Mouse (Mus musculus) small intestine, adult 2 months (tissue): Measurements from ENCODE around the gene Rhcg. TPM values are rescaled to one million over a fixed set of nuclear protein-coding genes. Genes with fewer than 3 reads are reported as not detected.

Source experiments
- H3K27ac ChIP-seq: fragments of 200-500 bp; 2 replicates; pipeline ENCODE4 v1.5.1; 2012; ENCODE audit warnings: low read depth, low read length, control low read depth, inconsistent platforms; ENCODE audit not compliant: insufficient read depth
- H3K27me3 ChIP-seq: fragments of 200-500 bp; 2 replicates; pipeline ENCODE4 v1.6.1; 2012; ENCODE audit warnings: mild to moderate bottlenecking, moderate library complexity, low read length, inconsistent platforms; ENCODE audit not compliant: control insufficient read depth, insufficient read depth
- H3K36me3 ChIP-seq: fragments of 200-500 bp; 2 replicates; pipeline ENCODE4 v1.6.1; 2012; ENCODE audit warnings: mild to moderate bottlenecking, low read length, control low read depth, inconsistent platforms; ENCODE audit not compliant: control insufficient read depth, insufficient read depth
- H3K4me1 ChIP-seq: fragments of 200-500 bp; 2 replicates; pipeline ENCODE4 v1.6.1; 2012; ENCODE audit warnings: low read length, inconsistent platforms, mixed read lengths; ENCODE audit not compliant: control insufficient read depth, insufficient read depth, insufficient read length
- H3K4me3 ChIP-seq: fragments of 200-500 bp; 2 replicates; pipeline ENCODE4 v1.5.1; 2012; ENCODE audit warnings: low read depth, mild to moderate bottlenecking, control low read depth, inconsistent platforms, low read length, moderate library complexity
- CTCF ChIP-seq: fragments of 200-500 bp; IDR thresholded peaks from 2 replicates; pipeline ENCODE4 v1.5.1; 2012; ENCODE audit warnings: low read depth, mild to moderate bottlenecking, control low read depth, inconsistent platforms, low read length, moderate library complexity, mixed read lengths; ENCODE audit not compliant: insufficient replicate concordance, insufficient read length; ENCODE audit errors: extremely low read depth
- POLR2A ChIP-seq: fragments of 200-500 bp; IDR thresholded peaks from 2 replicates; pipeline ENCODE4 v1.6.1; 2012; ENCODE audit warnings: low read depth, mild to moderate bottlenecking, control low read depth, inconsistent platforms, low read length, moderate library complexity
- WGBS: fragments of 180-500 bp; shearing (Covaris S2); methylation state at CpG from one replicate; pipeline ENCODE4 v1.1.7; 2018; 5-methylcytosine and 5-hydroxymethylcytosine counted together
- polyA plus RNA-seq: library from polyadenylated mRNA; depleted of rRNA; stranded (reverse); fragments of >200 nt; gene quantifications from 2 replicates; pipeline ENCODE4 v1.2.3, GENCODE M21; 2012

The Rhcg gene
- polyA plus RNA-seq, 1 experiment = not detected

DNA sequence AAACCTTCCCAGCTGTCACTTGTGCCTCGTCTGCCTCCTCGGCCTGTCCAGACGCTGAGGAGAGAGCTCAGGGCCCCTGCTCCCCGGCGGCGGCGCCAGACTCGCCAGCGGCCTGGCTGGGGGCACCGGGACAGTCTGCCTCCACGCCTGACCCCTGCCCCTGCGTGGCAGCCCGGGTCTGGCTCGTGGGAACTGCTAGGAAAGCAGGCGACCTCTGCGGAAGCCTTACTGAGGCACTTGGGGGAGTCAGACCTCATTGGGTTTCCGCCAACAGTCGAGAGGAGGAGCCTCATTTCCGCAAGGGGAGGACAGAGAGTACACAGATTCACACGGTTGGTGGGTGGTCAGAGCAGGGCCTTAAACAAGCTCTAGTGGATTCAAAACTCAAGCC is 38.6 kb downstream of the Rhcg start:
- Histone ChIP-seq H3K27ac (no peak overlapping the region), H3K4me3 (peak overlapping the region; percentile 19; the same call in 1 of the 2 replicates), H3K36me3 (no peaks in the 10 kb centered on the region), H3K4me1 (no peaks in the 10 kb centered on the region), H3K27me3 (peaks cover 19% of the 10 kb centered on the region; the same call in 1 of the 2 replicates)
- TF ChIP-seq CTCF (no peak), POLR2A (no peak)
- WGBS = 6% methylated on average over 20 of the region's 20 CpGs

DNA sequence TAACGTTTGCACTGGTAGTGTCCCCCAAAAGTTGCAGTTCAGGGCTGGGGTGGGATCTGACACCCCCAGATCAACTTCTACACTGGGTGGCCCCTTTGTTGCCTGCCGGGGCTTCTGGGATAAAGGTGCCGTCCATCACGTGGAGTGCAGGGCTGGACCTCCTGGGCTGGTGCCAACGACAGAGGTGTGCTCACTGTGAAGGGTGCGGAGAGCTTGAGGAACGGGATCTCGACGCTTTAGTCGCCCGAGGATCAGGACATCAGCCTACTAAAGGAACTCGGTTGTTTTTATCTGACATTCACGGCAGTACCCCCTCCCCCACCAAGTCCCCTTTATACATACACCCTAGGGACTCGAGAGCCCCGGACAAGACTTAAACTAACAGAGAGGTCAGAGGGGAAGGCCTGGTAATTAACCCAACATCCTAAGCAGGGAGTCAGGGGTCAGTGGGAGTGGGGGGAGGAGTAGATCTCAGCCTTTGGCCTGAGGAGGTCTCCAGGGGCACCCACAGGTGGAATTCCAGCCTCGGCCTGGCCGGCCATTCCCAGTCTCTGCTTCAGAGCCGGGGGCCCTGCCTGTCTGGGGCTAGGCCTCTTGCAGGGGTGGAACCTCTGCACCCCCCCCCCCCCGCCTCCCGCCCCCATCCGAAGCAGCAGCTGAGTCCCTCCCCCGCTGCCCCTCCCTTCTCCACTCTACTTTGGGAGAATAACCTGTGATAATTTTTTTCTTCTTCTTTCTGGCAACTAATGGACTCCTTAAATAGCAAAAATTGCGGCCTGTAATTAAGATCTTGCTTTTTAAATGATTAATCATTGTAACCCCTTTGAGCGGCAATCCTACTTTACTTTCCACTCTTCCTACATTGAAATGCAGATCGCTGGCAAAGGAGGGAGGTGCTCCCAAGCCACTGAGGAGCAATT is 39.3 kb downstream of the Rhcg start:
- H3K36me3 ChIP-seq = no peaks in the 10 kb centered on the region
- no peak overlapping the region for H3K27ac ChIP-seq
- 23% methylated on average over 25 of the region's 25 CpGs for WGBS
- no peak for TF ChIP-seq CTCF
- TF ChIP-seq POLR2A = no peak
- peak overlapping the region; percentile 19; the same call in 1 of the 2 replicates for H3K4me3 ChIP-seq
- no peaks in the 10 kb centered on the region for H3K4me1 ChIP-seq
- peaks cover 16% of the 10 kb centered on the region; the same call in 1 of the 2 replicates for H3K27me3 ChIP-seq

DNA sequence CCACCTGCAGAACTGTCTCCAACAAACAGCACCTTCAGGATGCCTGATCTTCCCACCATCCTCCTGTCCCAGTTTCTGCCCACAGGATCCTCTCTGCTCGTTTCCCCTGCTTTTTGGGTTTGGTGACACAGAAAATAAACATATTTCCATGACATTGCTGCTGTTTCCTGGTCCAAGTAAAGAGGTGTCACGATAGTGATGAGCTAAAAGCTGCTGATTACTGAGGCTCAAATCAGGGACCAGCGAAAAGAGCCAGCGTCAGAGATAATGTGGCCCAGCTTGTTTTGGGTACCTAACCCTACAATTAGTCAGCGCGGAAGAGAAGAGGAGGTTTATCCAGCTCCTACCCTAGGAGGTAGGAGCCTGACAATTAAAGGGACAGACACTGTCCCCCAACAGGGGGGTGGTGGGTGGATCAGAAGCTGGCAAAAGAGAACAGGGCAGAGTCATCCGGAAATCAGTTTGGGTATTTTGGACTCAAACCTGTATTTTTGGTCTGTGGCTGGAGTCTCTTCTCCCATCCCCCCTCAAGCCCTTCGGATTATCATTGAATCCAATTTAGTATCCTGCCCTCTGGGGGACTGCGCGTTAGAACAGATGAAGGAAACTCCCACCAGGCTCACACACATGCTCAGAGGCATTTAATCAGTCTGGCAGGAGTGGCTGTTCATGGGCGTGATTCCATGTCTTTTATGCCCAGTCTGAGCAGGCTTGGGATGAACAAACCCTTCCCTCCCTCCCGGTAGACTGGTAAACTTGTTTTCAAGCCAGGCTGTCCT is 40.2 kb downstream of the Rhcg start:
- TF ChIP-seq POLR2A = no peak
- TF ChIP-seq CTCF = no peak
- Histone ChIP-seq H3K27me3 (peaks cover 16% of the 10 kb centered on the region; the same call in 1 of the 2 replicates), H3K4me1 (no peaks in the 10 kb centered on the region), H3K27ac (no peak overlapping the region), H3K4me3 (no peak overlapping the region), H3K36me3 (no peaks in the 10 kb centered on the region)
- 26% methylated on average over 12 of the region's 12 CpGs for WGBS

DNA sequence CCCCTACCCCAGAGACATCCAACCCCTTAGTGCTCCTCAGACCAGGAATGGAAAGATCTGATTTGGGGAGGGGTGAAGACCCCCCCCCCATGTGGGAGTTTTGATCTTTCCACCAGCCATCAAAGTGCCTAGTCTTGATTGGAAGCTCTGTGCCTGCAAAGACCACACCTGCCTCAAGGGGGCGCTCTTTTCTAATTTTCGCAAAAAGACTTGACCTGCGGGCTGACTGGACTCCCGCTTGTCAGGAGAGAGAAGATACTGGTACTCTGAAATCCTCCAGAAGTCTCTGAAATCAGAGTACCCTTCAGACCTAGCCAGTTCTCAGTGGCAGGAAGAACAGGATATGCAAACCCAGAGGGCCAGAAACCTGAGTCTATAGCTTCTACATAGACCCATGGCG is 40.8 kb downstream of the Rhcg start:
- H3K4me1 ChIP-seq = no peaks in the 10 kb centered on the region
- H3K36me3 ChIP-seq = no peaks in the 10 kb centered on the region
- no peak overlapping the region for H3K4me3 ChIP-seq
- H3K27me3 ChIP-seq = peaks cover 16% of the 10 kb centered on the region; the same call in 1 of the 2 replicates
- TF ChIP-seq POLR2A (no peak), CTCF (peak; percentile 74; the same call in 1 of the 2 replicates)
- WGBS = 16% methylated on average over 5 of the region's 5 CpGs
- no peak overlapping the region for H3K27ac ChIP-seq

DNA sequence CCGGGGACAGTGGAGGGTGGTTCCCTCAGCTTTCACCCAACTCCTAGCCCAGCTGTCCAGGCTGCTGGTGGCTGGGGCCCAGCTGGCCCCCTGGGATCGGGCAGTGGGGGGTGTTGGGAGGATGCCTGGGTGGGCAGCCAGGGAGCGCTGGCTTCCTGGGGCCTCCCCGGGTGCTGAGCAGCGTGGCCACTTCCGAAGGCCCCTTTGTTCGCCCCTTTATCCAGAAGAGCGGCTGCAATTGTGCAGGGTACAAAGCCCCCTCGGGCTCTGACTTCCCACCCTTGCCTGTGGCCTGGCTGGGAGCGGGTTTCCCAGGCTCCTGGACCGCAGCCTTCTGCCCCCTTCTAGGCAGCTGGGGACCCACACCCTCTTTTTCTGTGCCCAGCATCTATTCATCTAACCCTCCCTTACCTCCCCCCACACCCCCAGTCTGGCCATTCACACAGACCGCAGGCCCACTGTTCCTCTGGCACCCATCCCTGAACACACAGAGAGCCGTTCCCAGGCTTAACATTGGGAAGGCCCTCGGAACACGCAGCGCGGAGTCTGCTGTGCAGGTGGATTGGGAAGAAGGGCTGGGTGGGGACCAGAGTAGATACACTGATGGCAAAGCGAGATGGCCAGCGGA is 45.2 kb downstream of the Rhcg start:
- WGBS = 72% methylated on average over 19 of the region's 19 CpGs
- Histone ChIP-seq H3K4me3 (no peak overlapping the region), H3K27ac (no peak overlapping the region), H3K36me3 (no peaks in the 10 kb centered on the region), H3K27me3 (peaks cover 7% of the 10 kb centered on the region), H3K4me1 (no peaks in the 10 kb centered on the region)
- no peak for TF ChIP-seq CTCF
- no peak for TF ChIP-seq POLR2A

DNA sequence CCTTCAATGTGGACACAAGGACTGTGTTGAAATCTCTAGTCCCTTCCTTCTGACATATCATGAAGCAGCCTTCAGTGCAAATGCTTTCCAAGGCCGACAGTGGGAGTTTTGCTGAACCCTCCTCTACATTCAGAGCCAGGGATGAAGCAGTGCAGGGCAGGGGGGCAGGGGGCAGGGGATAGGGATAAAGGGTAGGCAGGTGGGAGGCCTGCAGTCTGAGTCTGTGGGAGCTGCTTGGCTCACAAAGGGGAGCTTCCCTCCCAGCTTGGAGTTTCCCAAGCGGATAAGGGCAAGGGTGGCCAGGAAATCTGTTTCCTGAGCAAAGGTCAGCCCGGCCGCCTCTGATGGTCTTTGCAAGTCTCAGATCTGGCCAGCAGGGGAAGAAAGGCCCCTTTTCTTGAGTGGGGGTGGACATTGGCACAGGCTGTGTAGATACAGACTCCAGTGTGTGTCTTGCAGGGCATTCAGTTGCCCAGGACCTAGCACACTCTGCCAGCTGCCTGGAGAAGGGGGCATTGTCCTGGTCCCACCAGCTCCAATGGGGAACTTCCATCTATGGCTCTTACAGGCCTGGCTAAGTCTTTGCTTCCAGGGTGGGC is 48.4 kb downstream of the Rhcg start:
- H3K4me3 ChIP-seq = no peak overlapping the region
- H3K27ac ChIP-seq = no peak overlapping the region
- TF ChIP-seq CTCF = no peak
- TF ChIP-seq POLR2A = no peak
- WGBS = 30% methylated on average over 4 of the region's 4 CpGs
- no peaks in the 10 kb centered on the region; the same call in 1 of the 2 replicates for H3K27me3 ChIP-seq
- H3K36me3 ChIP-seq = no peaks in the 10 kb centered on the region
- no peaks in the 10 kb centered on the region for H3K4me1 ChIP-seq

DNA sequence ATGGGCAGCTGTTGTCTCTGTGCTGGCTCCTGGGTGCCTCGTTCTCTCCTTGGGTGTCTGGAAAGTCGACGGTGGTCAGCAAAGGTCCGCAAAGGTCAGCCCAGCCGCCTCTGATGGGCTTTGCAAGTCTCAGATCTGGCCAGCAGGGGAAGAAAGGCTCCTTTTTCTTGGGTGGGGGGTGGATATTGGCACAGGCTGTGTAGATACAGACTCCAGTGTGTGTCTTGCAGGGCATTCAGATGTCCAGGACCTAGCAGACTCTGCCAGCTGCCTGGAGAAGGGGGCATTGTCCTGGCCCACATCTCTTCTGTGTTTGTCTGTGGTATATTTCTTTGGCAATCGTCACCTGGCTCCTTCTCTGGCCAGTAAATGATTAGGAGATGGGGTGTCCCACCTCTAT is 49.2 kb downstream of the Rhcg start:
- no peaks in the 10 kb centered on the region for H3K4me1 ChIP-seq
- no peaks in the 10 kb centered on the region for H3K36me3 ChIP-seq
- WGBS = 74% methylated on average over 6 of the region's 6 CpGs
- no peak overlapping the region for H3K27ac ChIP-seq
- peaks cover 6% of the 10 kb centered on the region; the same call in 1 of the 2 replicates for H3K27me3 ChIP-seq
- no peak overlapping the region for H3K4me3 ChIP-seq
- TF ChIP-seq POLR2A (no peak), CTCF (no peak)
